Mouse (Mus musculus): ENCODE results near the gene Prmt2. TPM values are rescaled to one million over a fixed set of nuclear protein-coding genes. Genes with fewer than 3 reads are reported as not detected.

Gene Prmt2
- total RNA-seq (2023): 1 to 10 TPM; 1.3 to 1.6 TPM

DNA sequence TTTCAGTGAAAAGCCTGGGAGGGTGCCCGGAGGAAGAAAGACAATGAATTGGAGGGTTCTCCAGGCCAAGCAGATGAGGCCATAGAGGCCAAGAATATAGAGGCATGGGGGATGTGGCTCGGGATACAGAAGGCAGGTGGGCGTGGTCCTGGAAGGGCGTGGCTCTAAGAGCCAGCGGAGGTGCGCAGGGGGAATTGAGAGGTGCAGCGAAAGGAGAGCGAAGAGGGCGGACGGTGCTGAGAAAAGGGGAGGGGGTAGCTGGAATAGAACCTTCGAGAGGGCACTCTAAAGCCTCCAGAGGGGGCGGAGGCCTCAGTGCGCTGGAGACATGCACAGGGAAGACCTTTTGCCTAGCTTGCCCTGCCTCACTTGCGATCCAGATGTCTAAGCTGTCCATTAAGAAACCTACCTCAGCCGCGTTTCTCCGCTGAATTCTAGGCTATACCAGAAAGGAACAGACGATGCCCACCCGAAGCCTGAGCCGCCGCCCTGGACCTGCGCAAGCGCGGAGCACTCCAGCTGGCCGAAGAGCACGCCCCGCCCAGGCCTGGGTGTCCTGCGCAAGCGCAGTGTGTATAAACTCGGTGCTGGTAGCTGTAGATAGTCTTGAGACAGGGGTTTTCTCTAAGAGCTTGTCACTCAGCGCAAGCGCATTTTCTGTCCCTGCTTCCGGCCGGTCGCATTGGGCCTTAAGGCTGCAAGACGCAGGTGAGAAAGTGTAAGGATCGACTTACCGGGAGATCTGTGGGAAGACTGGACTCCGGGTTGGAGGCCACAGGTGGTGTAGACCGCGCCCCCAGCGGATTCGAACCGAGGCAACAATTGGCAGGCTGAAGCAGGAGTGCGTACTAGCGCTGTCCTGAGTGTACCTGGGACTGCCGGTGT is at the start of gene Prmt2:
TSS of gene Prmt2 (minus strand) at position 525 of the 885 bp plus-strand sequence.

DNA sequence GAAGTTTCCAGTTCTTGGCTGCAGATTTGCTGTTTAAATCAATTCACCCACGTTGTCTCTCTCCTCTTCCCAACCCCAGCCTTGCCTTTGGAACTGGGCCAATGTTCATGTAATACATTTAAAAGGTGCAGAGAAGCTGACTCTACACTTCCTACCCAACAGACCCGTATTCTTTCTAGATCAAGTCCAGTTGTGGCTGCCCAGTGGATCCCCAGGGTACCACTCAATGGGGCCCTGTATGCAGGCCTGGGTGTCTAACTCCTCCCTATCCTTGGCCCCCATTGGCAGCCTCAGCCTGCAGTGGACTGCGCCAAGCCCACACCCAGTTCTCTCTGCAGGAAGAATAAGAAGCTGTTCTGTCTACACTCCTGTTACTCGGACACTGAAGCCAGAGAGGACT is 15.9 kb upstream of the Prmt2 start, which contains the start of gene S100b:
TSS of gene S100b (plus strand) at position 318 of the 400 bp plus-strand sequence.

Other genes starting within 250 kb of the Prmt2 start
- gene Zfp280b, start 205.2 kb downstream of the Prmt2 start, total RNA-seq (2023): 1 to 10 TPM; 3.3 to 5.6 TPM
- not detected for gene Slc5a4b, start 126.9 kb downstream of the Prmt2 start, total RNA-seq (2023)
- not detected for gene Slc5a4a, start 90.4 kb downstream of the Prmt2 start, total RNA-seq (2023)
- not detected for gene S100b, start 16.0 kb upstream of the Prmt2 start, total RNA-seq (2023)
- 1 to 10 TPM; 5.8 to 5.9 TPM for gene Dip2a, start 107.4 kb upstream of the Prmt2 start, total RNA-seq (2023)
- 10 to 100 TPM in 1 of 2 experiments, 1 to 10 TPM in 1; 4.2 to 24.1 TPM for gene AC141477.1, start 202.6 kb upstream of the Prmt2 start, total RNA-seq (2023)
- gene Pcnt, start 204.9 kb upstream of the Prmt2 start, total RNA-seq (2023): 10 to 100 TPM; 34.6 to 40.1 TPM
- not detected for gene 2610028H24Rik, start 211.2 kb upstream of the Prmt2 start, total RNA-seq (2023)
- gene Mcm3ap, start 231.1 kb upstream of the Prmt2 start, total RNA-seq (2023): 10 to 100 TPM; 48.0 to 48.6 TPM
- 1 to 10 TPM in 1 of 2 experiments, under 1 TPM in 1; 0.88 to 1.2 TPM for gene Ybey, start 231.2 kb upstream of the Prmt2 start, total RNA-seq (2023)